Mouse (Mus musculus) lung, postnatal 36 days (tissue): Measurements from ENCODE around the gene Obox2.
"Not testable (repeated sequence)": the region's sequence is repeated elsewhere in the genome, so short reads cannot be mapped to it uniquely, and the experiment has no call there.

Source experiments
- DNase-seq: peaks from one replicate; pipeline ENCODE4 v3.0.0; 2022; ENCODE audit warnings: mixed read lengths

The Obox2 gene

GRCm38 (mm10) chr7:15388421-15388998, at the start of gene Obox2, which contains the start of gene Obox1:
TSS of gene Obox2 (plus strand) at chr7:15388721.
TSS of gene Obox1 (plus strand) at chr7:15388948.
- not testable (repeated sequence) for DNase-seq

GRCm38 (mm10) chr7:15399147-15399874, 10.8 kb downstream of the Obox2 start:
- DNase-seq: not testable (repeated sequence)

GRCm38 (mm10) chr7:15406816-15407215, 18.3 kb downstream of the Obox2 start:
- DNase-seq: not testable (repeated sequence)

GRCm38 (mm10) chr7:15418046-15418445, 29.5 kb downstream of the Obox2 start:
- DNase-seq: not testable (repeated sequence)

- DNase-seq: not testable (repeated sequence)
These were observed 37.0 kb downstream of the Obox2 start for GRCm38 (mm10) chr7:15425537-15425936.
